Mouse (Mus musculus) heart, embryonic 11.5 days (tissue): ENCODE measurements around the gene Dennd5a. TPM values are rescaled to one million over a fixed set of nuclear protein-coding genes. Genes with fewer than 3 reads are reported as not detected.

Experiments
- ATAC-seq: fragments of 200-750 bp; cut with Nextera tagmentation; replicated peaks from 2 replicates; pipeline ENCODE4 v1.8.0; 2017; ENCODE audit warnings: moderate library complexity; ENCODE audit not compliant: insufficient number of reproducible peaks, low FRiP score, low TSS enrichment
- H3K27ac ChIP-seq: fragments of 300-500 bp; sonication (generic); 2 replicates; pipeline ENCODE4 v1.5.1; 2014; ENCODE audit warnings: mild to moderate bottlenecking, low read depth, low read length
- H3K27me3 ChIP-seq: fragments of 300-500 bp; sonication (generic); 2 replicates; pipeline ENCODE4 v1.6.1; 2014; ENCODE audit warnings: mild to moderate bottlenecking, low read length, mixed read lengths; ENCODE audit not compliant: control insufficient read depth, insufficient read depth
- H3K36me3 ChIP-seq: fragments of 300-500 bp; sonication (generic); 2 replicates; pipeline ENCODE4 v1.6.1; 2014; ENCODE audit warnings: mild to moderate bottlenecking, low read length, moderate library complexity, mixed read lengths; ENCODE audit not compliant: control insufficient read depth, insufficient read depth
- H3K4me1 ChIP-seq: fragments of 300-500 bp; sonication (generic); 2 replicates; pipeline ENCODE4 v1.6.1; 2014; ENCODE audit warnings: low read length; ENCODE audit not compliant: control insufficient read depth, insufficient read depth
- H3K4me2 ChIP-seq: fragments of 300-500 bp; sonication (generic); 2 replicates; pipeline ENCODE4 v1.6.1; 2014; ENCODE audit warnings: mild to moderate bottlenecking, moderate library complexity
- H3K4me3 ChIP-seq: fragments of 300-500 bp; sonication (generic); 2 replicates; pipeline ENCODE4 v1.5.1; 2014; ENCODE audit warnings: low read depth, low read length
- H3K9ac ChIP-seq: fragments of 300-500 bp; sonication (generic); 2 replicates; pipeline ENCODE4 v1.6.1; 2014; ENCODE audit warnings: mild to moderate bottlenecking, low read depth, low read length, moderate library complexity
- H3K9me3 ChIP-seq: fragments of 300-500 bp; sonication (generic); replicated peaks from 2 replicates; pipeline ENCODE4 v1.6.1; 2016; ENCODE audit warnings: low read length; ENCODE audit not compliant: control insufficient read depth
- WGBS: fragments of 180-500 bp; shearing (Covaris S2); extraction: QIAGEN DNeasy Blood & Tissue Kit; methylation state at CpG from one replicate; pipeline ENCODE4 v1.1.7; 2014; ENCODE audit not compliant: insufficient replicate concordance; 5-methylcytosine and 5-hydroxymethylcytosine counted together
- polyA plus RNA-seq: library from polyadenylated mRNA; unstranded; fragments of >200 nt; fragmentation: Nextera tagmentation; extraction: Ambion mirVana; gene quantifications from 2 replicates; pipeline ENCODE4 v1.2.1, GENCODE M21; 2014

Dennd5a gene
- polyA plus RNA-seq, 1 experiment from 2014 or later, result 50.6 TPM

- Histone ChIP-seq H3K4me2 (no peak overlapping the region), H3K4me3 (no peak overlapping the region), H3K4me1 (peaks cover 7% of the 10 kb centered on the region; the same call in 1 of the 2 replicates), H3K27me3 (no peaks in the 10 kb centered on the region), H3K27ac (no peak overlapping the region), H3K9me3 (no peaks in the 10 kb centered on the region), H3K36me3 (no peaks in the 10 kb centered on the region), H3K9ac (no peak overlapping the region)
- ATAC-seq, result no peak
Observed at GRCm38 (mm10) chr7:109969542-109969941, 9.3 kb upstream of the Dennd5a start.

DNA sequence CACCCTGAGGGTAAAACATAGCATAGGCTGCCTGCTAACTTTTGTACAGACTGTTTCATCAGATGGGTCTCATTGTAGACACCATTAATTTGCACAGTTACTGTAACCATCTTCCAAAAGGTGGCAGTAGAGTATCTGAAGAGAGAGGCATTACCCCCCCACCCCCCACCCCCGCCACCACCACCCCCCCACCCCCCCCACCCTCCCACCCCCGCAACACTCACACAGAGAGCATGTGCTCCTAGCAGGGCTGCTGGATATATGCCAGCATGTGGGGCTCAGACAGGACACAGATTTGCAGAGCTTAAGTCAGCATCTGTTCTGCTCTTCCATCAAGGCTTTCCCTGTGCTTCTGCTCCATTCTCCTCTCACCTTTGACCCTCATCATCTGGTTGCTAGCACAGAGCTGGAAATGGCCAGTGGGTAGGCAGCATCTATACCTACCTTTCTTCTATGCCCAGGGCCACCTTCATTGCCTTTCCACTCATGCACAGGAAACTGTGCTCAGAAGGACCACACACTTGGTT is 8.7 kb upstream of the Dennd5a start:
- no peak overlapping the region for H3K27ac ChIP-seq
- peak; percentile 52; the same call in 1 of the 2 replicates for ATAC-seq
- no peaks in the 10 kb centered on the region for H3K36me3 ChIP-seq
- H3K4me3 ChIP-seq, result no peak overlapping the region
- WGBS, result no CpG with 5 or more reads among the region's 2 CpGs
- H3K9ac ChIP-seq, result no peak overlapping the region
- no peaks in the 10 kb centered on the region for H3K27me3 ChIP-seq
- peaks cover 7% of the 10 kb centered on the region; the same call in 1 of the 2 replicates for H3K4me1 ChIP-seq
- H3K9me3 ChIP-seq, result no peaks in the 10 kb centered on the region
- no peak overlapping the region for H3K4me2 ChIP-seq

GRCm38 (mm10) chr7:109967805-109968579 is 7.7 kb upstream of the Dennd5a start:
- no peak for ATAC-seq
- Histone ChIP-seq H3K4me3 (no peak overlapping the region), H3K36me3 (no peaks in the 10 kb centered on the region), H3K27ac (no peak overlapping the region), H3K9me3 (no peaks in the 10 kb centered on the region; the same call in 1 of the 2 replicates), H3K27me3 (no peaks in the 10 kb centered on the region), H3K4me1 (peaks cover 7% of the 10 kb centered on the region; the same call in 1 of the 2 replicates), H3K9ac (no peak overlapping the region), H3K4me2 (no peak overlapping the region)
- 68% methylated on average over 11 of the region's 11 CpGs for WGBS

- Histone ChIP-seq H3K36me3 (no peaks in the 10 kb centered on the region), H3K27me3 (no peaks in the 10 kb centered on the region), H3K9me3 (no peaks in the 10 kb centered on the region; the same call in 1 of the 2 replicates), H3K4me3 (no peak overlapping the region), H3K27ac (no peak overlapping the region), H3K4me1 (peaks cover 7% of the 10 kb centered on the region; the same call in 1 of the 2 replicates), H3K4me2 (no peak overlapping the region), H3K9ac (no peak overlapping the region)
- ATAC-seq, result no peak
Observed at GRCm38 (mm10) chr7:109965658-109966057, 5.4 kb upstream of the Dennd5a start.

- no peak overlapping the region for H3K4me3 ChIP-seq
- H3K9ac ChIP-seq, result no peak overlapping the region
- 86% methylated on average over 4 of the region's 4 CpGs for WGBS
- ATAC-seq, result no peak
- H3K4me2 ChIP-seq, result no peak overlapping the region
- H3K4me1 ChIP-seq, result peaks cover 6% of the 10 kb centered on the region
- no peaks in the 10 kb centered on the region for H3K36me3 ChIP-seq
- H3K27me3 ChIP-seq, result no peaks in the 10 kb centered on the region
- no peak overlapping the region for H3K27ac ChIP-seq
- no peaks in the 10 kb centered on the region; the same call in 1 of the 2 replicates for H3K9me3 ChIP-seq
Observed at GRCm38 (mm10) chr7:109963707-109964106, 3.4 kb upstream of the Dennd5a start.

GRCm38 (mm10) chr7:109962596-109962995 is 2.3 kb upstream of the Dennd5a start:
- 70% methylated on average over 4 of the region's 4 CpGs for WGBS
- H3K9ac ChIP-seq, result no peak overlapping the region
- no peak for ATAC-seq

GRCm38 (mm10) chr7:109961570-109961969 is 1.3 kb upstream of the Dennd5a start:
- Histone ChIP-seq H3K9me3 (no peaks in the 10 kb centered on the region; the same call in 1 of the 2 replicates), H3K27ac (no peak overlapping the region), H3K36me3 (no peaks in the 10 kb centered on the region), H3K4me1 (peaks cover 16% of the 10 kb centered on the region), H3K27me3 (no peaks in the 10 kb centered on the region), H3K4me3 (no peak overlapping the region), H3K4me2 (no peak overlapping the region), H3K9ac (no peak overlapping the region)
- ATAC-seq, result no peak
- 82% methylated on average over 2 of the region's 2 CpGs for WGBS

More at GRCm38 (mm10) chr7:109962596-109962995, 2.3 kb upstream of the Dennd5a start:
- Histone ChIP-seq H3K4me1 (peaks cover 12% of the 10 kb centered on the region), H3K27me3 (no peaks in the 10 kb centered on the region), H3K4me3 (no peak overlapping the region), H3K4me2 (no peak overlapping the region), H3K9me3 (no peaks in the 10 kb centered on the region; the same call in 1 of the 2 replicates), H3K27ac (no peak overlapping the region), H3K36me3 (no peaks in the 10 kb centered on the region)

GRCm38 (mm10) chr7:109960613-109961154 is 414 bp upstream of the Dennd5a start:
- 10% methylated on average over 13 of the region's 13 CpGs for WGBS
- peak overlapping the region; percentile 95 for H3K9ac ChIP-seq
- no peak for ATAC-seq

More at GRCm38 (mm10) chr7:109960613-109961154, 414 bp upstream of the Dennd5a start:
- peak overlapping the region; percentile 90 for H3K27ac ChIP-seq
- H3K4me1 ChIP-seq, result peaks cover 16% of the 10 kb centered on the region
- peak overlapping the region; percentile 92 for H3K4me3 ChIP-seq
- no peaks in the 10 kb centered on the region for H3K27me3 ChIP-seq
- peak overlapping the region; percentile 89 for H3K4me2 ChIP-seq
- no peaks in the 10 kb centered on the region for H3K36me3 ChIP-seq
- H3K9me3 ChIP-seq, result no peaks in the 10 kb centered on the region; the same call in 1 of the 2 replicates
